Mouse (Mus musculus) erythroblast, embryonic 14.5 days (primary cell): ENCODE data around the gene Lman1l. TPM values are rescaled to one million over a fixed set of nuclear protein-coding genes. Genes with fewer than 3 reads are reported as not detected.

ENCODE experiments used
- H3K27me3 ChIP-seq: 2 replicates; pipeline ENCODE4 v1.6.1; 2012; ENCODE audit warnings: inconsistent platforms; ENCODE audit not compliant: control insufficient read depth
- H3K36me3 ChIP-seq: 2 replicates; pipeline ENCODE4 v1.6.1; 2012; ENCODE audit warnings: mild to moderate bottlenecking, inconsistent platforms; ENCODE audit not compliant: control insufficient read depth
- H3K4me1 ChIP-seq: 2 replicates; pipeline ENCODE4 v1.6.1; 2012; ENCODE audit warnings: inconsistent platforms; ENCODE audit not compliant: control insufficient read depth
- H3K4me3 ChIP-seq: replicated peaks from 2 replicates; pipeline ENCODE3; 2012; ENCODE audit warnings: moderate library complexity, mild to moderate bottlenecking, inconsistent platforms
- H3K9me3 ChIP-seq: 2 replicates; pipeline ENCODE4 v1.6.1; 2012; ENCODE audit warnings: low read length, inconsistent platforms, mixed read lengths; ENCODE audit not compliant: control insufficient read depth
- GATA1 ChIP-seq: IDR thresholded peaks from 2 replicates; pipeline ENCODE4 v1.6.1; 2012; ENCODE audit warnings: low read length, inconsistent platforms, mixed read lengths
- TAL1 ChIP-seq: IDR thresholded peaks from 3 replicates; pipeline ENCODE4 v1.6.1; 2012; ENCODE audit warnings: low read length, inconsistent platforms, mixed read lengths
- polyA plus RNA-seq: library from polyadenylated mRNA; stranded (reverse); fragments of >175 nt; gene quantifications from 2 replicates; pipeline ENCODE4 v1.2.3, GENCODE M21; 2012

Lman1l gene
- polyA plus RNA-seq, 1 experiment = not detected

- peaks cover 29% of the 10 kb centered on the region for H3K36me3 ChIP-seq
- H3K4me3 ChIP-seq = no peak overlapping the region
Observed at GRCm38 (mm10) chr9:57641775-57642550, 21.4 kb upstream of the Lman1l start.

DNA sequence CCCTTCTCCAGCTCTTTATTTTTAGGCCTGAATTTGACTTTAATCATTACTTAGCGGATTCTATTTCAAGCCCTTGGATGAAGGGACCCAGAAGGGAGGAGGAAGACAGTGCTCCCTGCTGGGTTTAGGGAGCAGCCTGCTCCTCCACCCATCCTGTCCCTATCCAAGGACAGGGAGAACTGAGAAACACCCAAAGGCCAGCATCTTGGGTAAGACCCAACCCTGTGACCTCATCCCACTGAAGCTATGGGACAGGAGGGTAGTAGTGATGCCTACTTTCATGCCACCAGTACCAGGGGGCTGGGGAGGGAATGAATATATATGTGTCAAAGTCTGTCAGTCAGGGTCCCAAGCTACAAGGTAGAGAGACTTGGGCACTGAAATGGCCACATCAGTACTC lies 20.4 kb upstream of the Lman1l start:
- Histone ChIP-seq H3K4me1 (peaks cover 92% of the 10 kb centered on the region), H3K27me3 (no peaks in the 10 kb centered on the region), H3K9me3 (no peaks in the 10 kb centered on the region), H3K36me3 (peaks cover 32% of the 10 kb centered on the region), H3K4me3 (peak overlapping the region; percentile 59)
- TF ChIP-seq GATA1 (no peak), TAL1 (no peak)

More at GRCm38 (mm10) chr9:57641775-57642550, 21.4 kb upstream of the Lman1l start:
- TF ChIP-seq GATA1 (no peak), TAL1 (no peak)
- H3K9me3 ChIP-seq = no peaks in the 10 kb centered on the region
- peaks cover 2% of the 10 kb centered on the region for H3K27me3 ChIP-seq
- H3K4me1 ChIP-seq = peaks cover 91% of the 10 kb centered on the region

DNA sequence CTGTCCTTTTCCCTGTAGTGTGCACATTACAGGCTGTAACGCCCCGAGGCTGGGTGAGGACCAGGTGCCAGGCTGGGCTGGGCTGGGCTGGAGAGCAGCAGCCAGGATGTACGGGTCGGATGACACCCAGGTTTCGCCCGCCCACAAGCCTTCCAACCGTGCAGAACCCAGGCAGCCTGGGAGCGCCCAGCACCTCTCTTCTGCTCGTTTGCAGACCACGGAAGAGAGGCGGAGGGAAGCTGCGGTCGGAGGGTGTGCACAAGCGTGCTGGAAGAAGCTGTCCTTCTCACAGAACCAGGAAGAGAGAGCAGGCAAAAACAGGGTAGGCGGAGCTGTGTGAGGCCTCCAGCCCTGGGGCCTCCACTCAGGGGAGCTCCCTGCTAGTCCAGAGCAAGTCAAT lies 19.8 kb upstream of the Lman1l start:
- Histone ChIP-seq H3K4me3 (peak overlapping the region; percentile 59), H3K4me1 (peaks cover 86% of the 10 kb centered on the region), H3K27me3 (no peaks in the 10 kb centered on the region), H3K36me3 (peaks cover 35% of the 10 kb centered on the region), H3K9me3 (no peaks in the 10 kb centered on the region)
- TF ChIP-seq TAL1 = no peak
- no peak for TF ChIP-seq GATA1

GRCm38 (mm10) chr9:57639661-57640328 lies 19.2 kb upstream of the Lman1l start:
- Histone ChIP-seq H3K27me3 (no peaks in the 10 kb centered on the region), H3K36me3 (peaks cover 39% of the 10 kb centered on the region), H3K4me3 (peak overlapping the region; percentile 59), H3K9me3 (no peaks in the 10 kb centered on the region), H3K4me1 (peaks cover 86% of the 10 kb centered on the region)
- TF ChIP-seq GATA1 (no peak), TAL1 (no peak)

DNA sequence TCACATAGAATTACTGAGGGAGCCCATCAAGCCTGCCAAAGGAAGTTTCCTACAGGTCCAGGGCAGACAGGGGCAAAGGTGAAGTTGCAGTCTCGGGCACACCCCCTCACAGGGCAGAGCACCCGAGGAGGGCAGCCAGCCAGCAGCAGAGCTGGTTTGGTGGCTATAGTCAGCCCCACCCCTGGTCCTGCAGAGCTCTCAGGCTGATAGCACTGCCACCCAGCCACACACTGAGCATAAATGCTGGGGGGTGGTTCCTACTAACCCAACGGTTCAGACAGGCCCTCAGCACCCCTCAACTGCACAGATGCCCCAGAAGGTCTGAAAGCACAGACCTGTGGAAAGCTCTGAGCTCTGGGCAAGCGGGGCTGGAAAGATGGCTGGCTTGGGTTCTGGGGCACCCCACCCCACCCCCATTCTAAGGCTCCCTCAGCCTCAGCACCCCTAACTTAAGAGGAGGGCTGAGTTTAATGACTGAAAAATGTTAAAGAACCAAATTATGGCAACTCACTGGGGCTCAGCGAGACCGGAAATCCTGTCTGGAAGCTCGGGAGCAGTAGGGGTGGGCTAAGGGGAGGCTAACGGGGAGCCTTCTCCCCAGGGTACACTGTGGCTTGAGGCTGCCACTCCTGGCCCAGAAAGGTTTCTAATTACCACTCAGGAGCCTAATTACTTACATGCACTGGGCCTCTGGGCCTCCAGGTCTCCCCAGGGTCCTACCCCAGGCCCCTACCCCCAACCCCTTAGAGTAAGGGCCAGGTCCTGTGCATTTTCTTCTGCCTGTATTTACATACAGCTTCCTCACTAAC lies 18.3 kb upstream of the Lman1l start:
- Histone ChIP-seq H3K9me3 (no peaks in the 10 kb centered on the region), H3K36me3 (peaks cover 48% of the 10 kb centered on the region), H3K4me1 (peaks cover 85% of the 10 kb centered on the region), H3K4me3 (peak overlapping the region; percentile 27), H3K27me3 (no peaks in the 10 kb centered on the region)
- no peak for TF ChIP-seq GATA1
- no peak for TF ChIP-seq TAL1

DNA sequence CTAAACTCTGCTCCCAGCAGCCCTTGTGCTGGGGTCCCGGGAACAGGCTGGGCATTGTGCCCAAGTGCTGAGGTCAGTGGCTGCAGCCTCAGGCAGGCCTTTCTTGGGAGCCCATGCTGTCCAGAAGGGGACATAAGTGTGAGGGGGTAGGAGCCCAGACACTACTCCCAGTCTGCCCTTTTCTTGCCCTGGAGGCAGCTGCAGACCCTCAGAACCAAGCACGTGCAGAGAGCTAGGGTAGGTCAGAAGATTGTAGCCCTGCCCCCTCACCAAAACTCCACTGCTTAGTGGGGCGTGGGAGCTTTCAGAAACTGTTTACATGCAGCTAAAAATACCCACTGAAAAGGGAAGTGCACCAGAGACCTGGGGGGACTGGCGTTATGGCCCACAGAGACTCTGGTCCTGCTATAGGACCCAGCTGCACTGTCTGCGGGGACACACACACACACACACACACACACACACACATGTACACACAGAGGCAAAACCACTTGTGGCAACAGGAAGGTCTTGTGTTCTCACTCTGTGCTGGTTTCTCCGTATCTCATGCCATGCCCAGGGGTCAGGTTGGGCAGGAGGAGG lies 17.3 kb upstream of the Lman1l start:
- Histone ChIP-seq H3K4me1 (peaks cover 85% of the 10 kb centered on the region), H3K36me3 (peaks cover 57% of the 10 kb centered on the region), H3K4me3 (no peak overlapping the region), H3K9me3 (no peaks in the 10 kb centered on the region), H3K27me3 (no peaks in the 10 kb centered on the region)
- no peak for TF ChIP-seq GATA1
- TF ChIP-seq TAL1 = no peak

DNA sequence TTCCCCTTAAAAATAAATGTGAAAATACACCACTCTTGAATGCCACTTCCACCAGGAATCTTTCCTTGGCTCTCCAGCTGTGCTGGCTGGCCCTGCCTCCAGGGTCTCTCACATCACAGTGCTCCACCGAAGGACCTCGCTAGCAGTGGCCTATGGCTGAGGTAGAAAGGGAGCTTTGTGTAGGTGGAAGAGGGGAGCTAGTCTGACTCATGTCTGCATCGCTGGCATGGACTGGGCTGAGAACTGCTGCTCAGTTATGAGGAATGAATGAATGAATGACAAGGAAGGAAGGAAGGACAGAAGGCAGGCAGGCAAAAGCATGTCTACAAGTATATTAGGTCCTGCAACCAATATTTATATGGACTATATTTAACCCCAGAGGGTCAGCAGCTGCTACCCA lies 16.7 kb upstream of the Lman1l start:
- no peak overlapping the region for H3K4me3 ChIP-seq

DNA sequence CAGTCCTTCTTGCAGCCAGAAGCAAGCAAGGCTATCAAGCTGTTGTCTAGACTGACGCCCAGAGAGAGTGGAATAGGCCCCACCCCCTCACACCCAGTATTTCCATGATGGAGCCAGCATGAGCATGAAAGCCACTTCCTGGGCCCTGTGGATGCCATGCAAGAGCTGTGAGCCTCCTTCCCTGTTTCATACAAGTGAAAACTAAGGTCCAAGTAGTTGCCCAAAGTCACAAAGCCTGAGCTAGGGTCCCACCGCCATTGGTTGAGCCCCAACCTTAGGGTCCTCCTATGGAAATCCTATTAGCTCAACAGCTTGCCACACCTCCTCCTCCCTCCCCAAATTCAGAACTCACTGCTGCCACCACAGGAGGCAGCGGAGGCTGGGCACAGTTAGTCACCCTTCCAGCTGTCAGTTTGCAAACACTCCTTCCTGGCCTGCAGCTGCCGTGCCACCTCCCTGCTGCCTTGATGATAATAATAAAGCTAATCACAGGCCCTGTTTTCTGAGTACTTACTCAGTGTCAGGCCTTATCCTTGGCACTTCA lies 13.0 kb upstream of the Lman1l start:
- no peaks in the 10 kb centered on the region for H3K27me3 ChIP-seq
- peaks cover 79% of the 10 kb centered on the region for H3K36me3 ChIP-seq
- no peak overlapping the region for H3K4me3 ChIP-seq
- H3K9me3 ChIP-seq = no peaks in the 10 kb centered on the region
- TF ChIP-seq GATA1 (no peak), TAL1 (no peak)
- peaks cover 57% of the 10 kb centered on the region for H3K4me1 ChIP-seq

More for the DNA sequence above, 16.7 kb upstream of the Lman1l start:
- peaks cover 85% of the 10 kb centered on the region for H3K4me1 ChIP-seq
- no peak for TF ChIP-seq TAL1
- no peaks in the 10 kb centered on the region for H3K27me3 ChIP-seq
- peaks cover 58% of the 10 kb centered on the region for H3K36me3 ChIP-seq
- H3K9me3 ChIP-seq = no peaks in the 10 kb centered on the region
